Mouse (Mus musculus) left cerebral cortex, postnatal 36 days (tissue): ENCODE data around the gene Mms22l. TPM values are rescaled to one million over a fixed set of nuclear protein-coding genes. Genes with fewer than 3 reads are reported as not detected.
"Not testable (repeated sequence)": the region's sequence is repeated elsewhere in the genome, so short reads cannot be mapped to it uniquely, and the experiment has no call there.

ENCODE experiments used
- DNase-seq, 2 experiments: peaks; one replicate each; pipeline ENCODE4 v3.0.0; 2021 to 2022; ENCODE audit warnings: low spot score in 2 of 2, mixed read lengths in 1 of 2
- intact Hi-C: fragments of 180-260 bp; cut with DNase I; formaldehyde crosslinking; loops from one replicate; pipeline ENCODE4 v1.15.1; 2025
- total RNA-seq, 2 experiments: library from RNA; stranded (reverse); gene quantifications; 2 replicates each; pipeline ENCODE4 v1.2.3; 2021

Gene Mms22l
- 1 to 10 TPM; 1.1 to 1.2 TPM for total RNA-seq

- intact Hi-C loops = no loop called here
Measured at GRCm38 (mm10) chr4:24496116-24496952, at the start of gene Mms22l. Mms22l (plus strand) TSS chr4:24496451.

GRCm38 (mm10) chr4:24484046-24484445 is 12.2 kb upstream of the Mms22l start:
- intact Hi-C loops, DNase-seq: not testable (repeated sequence)

More at GRCm38 (mm10) chr4:24496116-24496952, at the start of gene Mms22l:
- peak; percentile 91 to 92 for DNase-seq

- no peak for DNase-seq
- intact Hi-C loops = no loop called here
Measured at GRCm38 (mm10) chr4:24496953-24497319, 685 bp downstream of the Mms22l start.

GRCm38 (mm10) chr4:24509195-24509594 is 12.9 kb downstream of the Mms22l start:
- DNase-seq = no peak
- intact Hi-C loops = no loop called here

GRCm38 (mm10) chr4:24536989-24537388 is 40.7 kb downstream of the Mms22l start:
- no peak for DNase-seq
- intact Hi-C loops = no loop called here

GRCm38 (mm10) chr4:24543421-24543820 is 47.2 kb downstream of the Mms22l start:
- intact Hi-C loops = loop anchor here (10.0 kb wide), 1 partner anchor 299 kb away; no protein-coding TSS in a partner anchor
- DNase-seq = no peak

- DNase-seq = peak; percentile 56 to 63
Measured at GRCm38 (mm10) chr4:24544677-24545151, 48.5 kb downstream of the Mms22l start.

GRCm38 (mm10) chr4:24556116-24556820 is 60.0 kb downstream of the Mms22l start:
- intact Hi-C loops = no loop called here
- DNase-seq = no peak

More at GRCm38 (mm10) chr4:24544677-24545151, 48.5 kb downstream of the Mms22l start:
- intact Hi-C loops = loop anchor here (10.0 kb wide), 1 partner anchor 300 kb away; no protein-coding TSS in a partner anchor

GRCm38 (mm10) chr4:24557149-24557548 is 60.9 kb downstream of the Mms22l start:
- DNase-seq = no peak

GRCm38 (mm10) chr4:24568026-24568425 is 71.8 kb downstream of the Mms22l start:
- no peak for DNase-seq
- intact Hi-C loops = no loop called here

More at GRCm38 (mm10) chr4:24557149-24557548, 60.9 kb downstream of the Mms22l start:
- intact Hi-C loops = no loop called here

- intact Hi-C loops = no loop called here
- DNase-seq = no peak
Measured at GRCm38 (mm10) chr4:24568989-24569556, 72.8 kb downstream of the Mms22l start.

- intact Hi-C loops = loop anchor here (5.0 kb wide), 1 partner anchor 327 kb away; no protein-coding TSS in a partner anchor
Measured at GRCm38 (mm10) chr4:24574276-24574675, 78.0 kb downstream of the Mms22l start.

GRCm38 (mm10) chr4:24577594-24577993 is 81.3 kb downstream of the Mms22l start:
- intact Hi-C loops = no loop called here
- DNase-seq = no peak

More at GRCm38 (mm10) chr4:24574276-24574675, 78.0 kb downstream of the Mms22l start:
- DNase-seq = peak; percentile 77 to 84

GRCm38 (mm10) chr4:24582295-24582694 is 86.0 kb downstream of the Mms22l start:
- intact Hi-C loops = no loop called here
- no peak for DNase-seq

GRCm38 (mm10) chr4:24583997-24584396 is 87.7 kb downstream of the Mms22l start:
- DNase-seq = no peak

GRCm38 (mm10) chr4:24594824-24595223 is 98.6 kb downstream of the Mms22l start:
- intact Hi-C loops = no loop called here
- no peak for DNase-seq

More at GRCm38 (mm10) chr4:24583997-24584396, 87.7 kb downstream of the Mms22l start:
- intact Hi-C loops = no loop called here

GRCm38 (mm10) chr4:24596942-24597611 is 100.8 kb downstream of the Mms22l start:
- no peak for DNase-seq
- intact Hi-C loops = no loop called here

- no peak for DNase-seq
- intact Hi-C loops = no loop called here
Measured at GRCm38 (mm10) chr4:24598637-24599036, 102.4 kb downstream of the Mms22l start.

- intact Hi-C loops = no loop called here
- no peak for DNase-seq
Measured at GRCm38 (mm10) chr4:24601711-24602110, 105.5 kb downstream of the Mms22l start.
